Mouse (Mus musculus): Measurements from ENCODE around the gene Tcte2. TPM values are rescaled to one million over a fixed set of nuclear protein-coding genes. Genes with fewer than 3 reads are reported as not detected.

Tcte2 gene
- total RNA-seq, 2 experiments from 2014 or later, result 21.4 to 23.2 TPM

- no peak for TF ChIP-seq CTCF (IDR thresholded peaks at IDR 0.05)
Observed at GRCm38 (mm10) chr17:13763819-13764218, 2.2 kb upstream of the Tcte2 start.

DNA sequence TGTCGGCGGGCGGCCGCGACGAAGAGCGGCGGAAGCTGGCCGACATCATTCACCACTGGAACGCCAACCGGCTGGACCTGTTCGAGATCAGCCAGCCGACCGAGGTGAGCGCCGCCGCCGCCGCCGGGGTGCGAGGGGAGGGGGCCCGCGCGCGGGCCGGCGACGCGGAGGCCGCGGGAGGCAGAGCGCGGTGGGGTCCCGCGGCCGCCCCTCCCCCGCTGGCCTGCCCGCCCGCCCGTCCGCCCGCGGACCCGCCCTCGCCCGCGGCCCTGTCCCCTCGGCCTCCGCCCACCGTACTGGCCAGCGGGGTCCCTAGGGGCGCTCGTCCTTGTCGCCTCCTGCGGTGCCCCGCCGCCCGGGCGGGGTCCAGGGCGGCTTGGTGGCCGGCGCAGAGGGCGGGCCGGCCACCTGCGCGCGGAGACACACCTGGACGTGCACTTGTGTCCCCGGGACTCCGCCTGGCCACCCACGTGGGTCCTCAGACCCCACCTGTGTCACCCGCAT lies 898 bp downstream of the Tcte2 start:
- H3K27ac ChIP-seq, result peak overlapping the region; percentile 77
- H3K4me3 ChIP-seq, result peak overlapping the region; percentile 98
- intact Hi-C loops (cut with DNase I), result loop anchor here (5.0 kb wide), 1 partner anchor 193 kb away; no protein-coding TSS in a partner anchor
- DNase-seq (ENCODE audit: extremely low spot score in 1 of 2, low spot score in 2 of 2), result no peak
- no peak for TF ChIP-seq CTCF (IDR thresholded peaks at IDR 0.05)

More at GRCm38 (mm10) chr17:13763819-13764218, 2.2 kb upstream of the Tcte2 start:
- no peak for DNase-seq (ENCODE audit: extremely low spot score in 1 of 2, low spot score in 2 of 2)
- Histone ChIP-seq H3K27ac (no peak overlapping the region), H3K4me3 (no peak overlapping the region)
- intact Hi-C loops (cut with DNase I), result loop anchor here (5.0 kb wide), 1 partner anchor 197 kb away; no protein-coding TSS in a partner anchor

GRCm38 (mm10) chr17:13759853-13760627 lies 1.6 kb downstream of the Tcte2 start, which contains the start of gene Afdn:
Gene Afdn (plus strand): TSS chr17:13760539.
- TF ChIP-seq CTCF (IDR thresholded peaks at IDR 0.05), result no peak
- Histone ChIP-seq H3K27ac (peak within 1 kb of the TSS; percentile 91), H3K4me3 (peak within 1 kb of the TSS; percentile 98)
- intact Hi-C loops (cut with DNase I), result loop anchor here (2.0 to 5.0 kb wide), 2 partner anchors 193 to 287 kb away; no protein-coding TSS in a partner anchor
- DNase-seq (ENCODE audit: extremely low spot score in 1 of 2, low spot score in 2 of 2), result peak; percentile 82 to 84

DNA sequence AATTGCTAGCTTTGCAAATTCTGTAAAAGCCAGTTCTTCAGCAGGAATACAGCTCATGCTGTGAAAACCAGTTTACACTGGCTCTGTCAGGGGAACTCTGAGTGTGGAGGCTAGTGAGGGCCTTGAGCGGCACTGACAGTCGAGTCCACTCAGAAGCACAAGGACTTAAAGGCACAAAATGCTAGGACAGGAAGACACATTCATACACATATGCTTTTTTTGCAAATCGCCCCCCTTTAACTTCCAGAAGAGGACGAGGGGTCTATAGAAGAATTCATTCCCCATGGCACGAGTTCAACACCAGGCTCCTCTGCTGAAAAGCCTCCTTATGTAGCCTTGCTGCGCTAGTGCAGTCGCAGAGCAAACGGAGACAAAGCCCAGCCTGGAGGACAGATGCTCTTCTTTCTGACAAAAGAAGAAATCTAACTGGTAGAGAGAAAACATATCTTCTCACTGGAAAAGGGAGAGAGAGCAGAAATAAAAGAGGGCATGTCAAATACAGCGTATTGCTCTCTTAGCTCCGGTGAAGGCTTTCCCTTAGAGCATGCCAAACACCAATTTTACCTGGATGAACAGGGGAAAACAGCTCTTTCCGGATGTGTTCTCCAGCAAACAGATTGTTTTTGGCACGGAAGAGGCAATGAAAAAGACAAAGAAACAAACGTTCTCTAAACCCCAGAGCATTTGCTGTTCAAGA lies 2.3 kb downstream of the Tcte2 start:
- no peak for DNase-seq (ENCODE audit: extremely low spot score in 1 of 2, low spot score in 2 of 2)
- H3K27ac ChIP-seq, result peak overlapping the region; percentile 91
- no peak for TF ChIP-seq CTCF (IDR thresholded peaks at IDR 0.05)
- H3K4me3 ChIP-seq, result peak overlapping the region; percentile 50
- intact Hi-C loops (cut with DNase I), result loop anchor here (2.0 kb wide), 1 partner anchor 287 kb away; no protein-coding TSS in a partner anchor

GRCm38 (mm10) chr17:13758586-13758985 lies 3.0 kb downstream of the Tcte2 start:
- no peak for TF ChIP-seq CTCF (IDR thresholded peaks at IDR 0.05)
- intact Hi-C loops (cut with DNase I), result loop anchor here (2.0 kb wide), 1 partner anchor 286 kb away; no protein-coding TSS in a partner anchor
- Histone ChIP-seq H3K4me3 (peak overlapping the region; percentile 50), H3K27ac (peak overlapping the region; percentile 91; the same call in 1 of the 2 replicates)
- DNase-seq (ENCODE audit: extremely low spot score in 1 of 2, low spot score in 2 of 2), result no peak

- Histone ChIP-seq H3K4me3 (no peak overlapping the region), H3K27ac (no peak overlapping the region)
- no peak for TF ChIP-seq CTCF (IDR thresholded peaks at IDR 0.05)
- intact Hi-C loops (cut with DNase I), result loop anchor here (1.0 kb wide), 1 partner anchor 81 kb away; no protein-coding TSS in a partner anchor
- no peak for DNase-seq (ENCODE audit: extremely low spot score in 1 of 2, low spot score in 2 of 2)
Observed at GRCm38 (mm10) chr17:13754940-13755339, 6.7 kb downstream of the Tcte2 start.

DNA sequence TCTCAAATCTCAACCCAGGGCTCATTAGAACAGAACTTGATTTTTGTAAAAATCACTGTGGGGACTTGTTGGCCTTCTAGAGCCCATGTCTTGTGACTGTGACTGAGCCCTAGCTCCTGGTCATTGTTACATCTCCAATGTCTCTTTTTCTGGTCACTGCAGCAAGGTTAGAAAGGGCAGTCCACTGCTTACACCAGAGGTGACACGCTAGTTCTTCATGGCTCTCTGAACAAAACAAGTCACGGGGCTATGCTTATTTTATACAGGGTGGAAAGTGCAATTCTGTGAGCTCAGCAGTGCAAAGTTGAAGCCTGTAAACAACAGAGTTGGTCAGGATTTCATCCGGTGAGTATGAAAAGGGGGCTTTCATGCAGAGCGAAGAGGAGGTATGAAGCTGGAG lies 7.7 kb downstream of the Tcte2 start:
- no peak for TF ChIP-seq CTCF (IDR thresholded peaks at IDR 0.05)
- no peak overlapping the region for H3K4me3 ChIP-seq
- intact Hi-C loops (cut with DNase I), result no loop called here
- H3K27ac ChIP-seq, result no peak overlapping the region
- DNase-seq (ENCODE audit: extremely low spot score in 1 of 2, low spot score in 2 of 2), result no peak

DNA sequence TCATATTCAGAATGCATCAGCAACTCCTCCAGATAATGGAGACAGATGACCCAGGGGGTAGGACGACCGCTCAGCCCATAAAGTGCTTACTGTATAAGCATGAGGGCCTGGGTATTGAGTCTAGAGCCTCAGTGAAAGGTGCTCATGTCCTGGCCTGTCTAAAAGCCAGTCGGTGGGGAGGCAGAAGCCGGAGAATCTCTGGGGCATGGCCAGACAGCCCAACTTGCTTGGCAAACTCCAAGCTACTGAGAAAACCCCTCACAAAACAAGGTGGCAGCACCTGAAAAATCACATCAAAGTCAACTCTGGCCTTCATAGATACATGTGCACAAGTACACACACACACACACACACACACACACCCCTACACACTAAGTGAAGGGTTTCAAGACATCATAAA lies 12.6 kb downstream of the Tcte2 start:
- intact Hi-C loops (cut with DNase I), result no loop called here
- TF ChIP-seq CTCF (IDR thresholded peaks at IDR 0.05), result no peak

DNA sequence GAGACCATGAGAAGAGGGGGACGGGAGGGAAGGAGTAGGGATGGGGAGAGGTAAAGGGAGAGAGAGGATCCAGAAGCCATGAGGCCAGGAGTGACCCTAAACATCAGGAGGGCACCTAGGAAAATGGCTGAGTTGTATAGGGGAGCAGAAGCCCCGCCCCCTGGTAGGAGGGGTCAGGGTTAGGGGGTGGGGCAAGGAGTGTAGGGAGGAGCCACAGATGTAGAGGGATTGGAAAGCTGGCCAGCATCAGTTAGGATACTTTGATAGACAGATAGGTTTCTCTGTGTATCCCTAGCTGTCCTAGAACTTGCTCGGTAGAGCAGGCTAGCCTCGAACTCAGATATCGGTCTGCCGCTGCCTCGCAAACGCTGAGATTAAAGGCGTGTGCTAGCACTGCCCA lies 13.9 kb downstream of the Tcte2 start:
- H3K4me3 ChIP-seq, result no peak overlapping the region
- DNase-seq (ENCODE audit: extremely low spot score in 1 of 2, low spot score in 2 of 2), result no peak
- intact Hi-C loops (cut with DNase I), result no loop called here
- no peak for TF ChIP-seq CTCF (IDR thresholded peaks at IDR 0.05)
- H3K27ac ChIP-seq, result no peak overlapping the region

More for the DNA sequence above, 12.6 kb downstream of the Tcte2 start:
- no peak overlapping the region for H3K27ac ChIP-seq
- H3K4me3 ChIP-seq, result no peak overlapping the region
- no peak for DNase-seq (ENCODE audit: extremely low spot score in 1 of 2, low spot score in 2 of 2)

GRCm38 (mm10) chr17:13746330-13746729 lies 15.3 kb downstream of the Tcte2 start:
- Histone ChIP-seq H3K27ac (no peak overlapping the region), H3K4me3 (no peak overlapping the region)
- intact Hi-C loops (cut with DNase I), result no loop called here
- no peak for DNase-seq (ENCODE audit: extremely low spot score in 1 of 2, low spot score in 2 of 2)
- TF ChIP-seq CTCF (IDR thresholded peaks at IDR 0.05), result no peak

DNA sequence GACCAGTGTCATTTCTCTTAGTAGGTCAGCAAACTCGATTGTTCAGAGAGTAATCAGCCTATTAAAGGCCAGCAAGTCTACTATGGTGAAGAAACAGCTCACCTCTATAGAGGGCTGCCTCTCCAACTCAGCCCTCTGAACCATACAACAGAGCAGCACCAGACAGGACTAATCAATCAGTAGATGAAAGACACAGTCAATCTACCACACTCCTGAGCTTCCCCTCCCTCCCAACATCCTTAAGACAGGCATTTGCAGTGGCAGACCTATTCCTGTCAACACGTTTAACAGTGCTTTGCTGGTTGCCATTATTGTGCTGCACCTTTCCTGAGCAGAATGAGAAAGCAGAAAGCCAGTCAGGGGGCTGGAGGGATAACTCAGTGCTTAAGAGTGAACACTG lies 16.3 kb downstream of the Tcte2 start:
- H3K27ac ChIP-seq, result no peak overlapping the region
- intact Hi-C loops (cut with DNase I), result no loop called here
- TF ChIP-seq CTCF (IDR thresholded peaks at IDR 0.05), result no peak
- no peak for DNase-seq (ENCODE audit: extremely low spot score in 1 of 2, low spot score in 2 of 2)
- H3K4me3 ChIP-seq, result no peak overlapping the region

DNA sequence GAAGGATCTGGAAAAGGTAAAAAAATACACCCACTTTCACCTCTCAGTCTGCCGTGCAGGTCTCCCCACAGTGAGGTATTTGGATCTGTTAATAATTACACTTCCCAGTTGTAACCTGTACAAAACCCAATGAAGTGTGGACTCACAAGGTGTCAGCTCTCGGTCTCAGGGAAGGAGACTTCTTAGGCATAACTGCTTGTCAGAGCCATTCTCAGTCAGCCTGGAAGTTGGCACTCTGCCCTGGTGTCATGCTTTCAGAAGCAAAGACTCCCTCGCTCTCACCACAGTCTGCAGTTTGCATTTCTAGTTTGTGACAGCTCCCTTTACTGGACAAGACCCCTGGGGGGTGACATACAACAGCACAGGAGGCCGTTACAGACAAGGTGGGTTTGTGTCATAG lies 16.8 kb downstream of the Tcte2 start:
- no peak for DNase-seq (ENCODE audit: extremely low spot score in 1 of 2, low spot score in 2 of 2)
- TF ChIP-seq CTCF (IDR thresholded peaks at IDR 0.05), result no peak
- Histone ChIP-seq H3K4me3 (no peak overlapping the region), H3K27ac (no peak overlapping the region)
- intact Hi-C loops (cut with DNase I), result no loop called here

Measured in left cerebral cortex, adult 2 months (tissue).